Mouse (Mus musculus) retina, postnatal 7 days (tissue): ENCODE results near the gene Nudt9.
"Not testable (repeated sequence)": the region's sequence is repeated elsewhere in the genome, so short reads cannot be mapped to it uniquely, and the experiment has no call there.

Experiments
- DNase-seq: peaks from one replicate; pipeline ENCODE4 v3.0.0-alpha.2; 2012; ENCODE audit warnings: low read depth, low spot score

The Nudt9 gene

DNA sequence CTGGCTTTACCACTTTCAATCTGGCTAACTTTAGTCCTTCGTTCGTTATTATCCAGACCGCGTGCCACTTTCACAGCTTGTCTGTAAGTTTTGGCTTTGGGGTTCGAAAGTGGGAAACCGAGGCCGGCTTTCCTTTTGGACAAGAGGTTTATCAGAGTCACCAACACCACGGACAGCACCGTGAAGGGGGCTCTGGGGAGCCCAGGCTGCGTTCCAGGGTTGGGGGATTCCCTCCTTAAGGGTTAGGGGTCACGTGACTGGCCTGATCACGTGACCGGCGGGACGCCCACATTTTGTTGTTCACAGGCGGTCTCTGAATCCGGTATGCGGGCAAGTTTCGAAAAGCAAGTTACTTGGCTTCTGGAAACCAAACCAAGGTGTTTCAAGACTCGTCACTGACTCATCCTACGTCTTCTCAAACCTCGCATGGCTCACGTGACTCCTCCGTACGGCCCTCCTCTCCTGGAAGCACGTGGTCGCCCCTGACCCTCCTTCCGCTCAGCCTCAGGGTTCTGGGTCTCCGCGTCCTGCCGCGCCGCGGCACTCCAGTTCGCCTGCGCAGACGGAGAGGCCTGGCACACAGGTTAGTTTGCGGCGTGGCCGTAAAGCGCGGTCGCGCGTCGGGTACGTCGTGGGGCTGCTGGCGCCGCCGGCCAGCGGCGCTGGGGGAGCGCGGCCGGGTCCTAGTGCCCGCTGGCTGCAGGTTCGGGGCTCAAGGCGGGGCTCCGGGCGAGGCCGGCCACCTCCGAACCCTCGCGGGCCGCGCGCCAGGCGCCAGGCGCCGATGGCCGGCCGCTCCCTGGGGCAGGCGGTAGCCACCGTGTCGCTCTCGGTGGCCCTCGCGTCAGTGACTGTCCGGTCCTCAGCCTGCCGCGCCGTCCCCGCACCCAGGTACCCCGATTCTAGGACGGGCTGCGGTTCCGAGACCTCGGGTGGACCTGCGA lies at the start of gene Nudt9:
Gene Nudt9 (plus strand): TSS at position 51 of the 944 bp plus-strand sequence.
- DNase-seq = peak; percentile 94

DNA sequence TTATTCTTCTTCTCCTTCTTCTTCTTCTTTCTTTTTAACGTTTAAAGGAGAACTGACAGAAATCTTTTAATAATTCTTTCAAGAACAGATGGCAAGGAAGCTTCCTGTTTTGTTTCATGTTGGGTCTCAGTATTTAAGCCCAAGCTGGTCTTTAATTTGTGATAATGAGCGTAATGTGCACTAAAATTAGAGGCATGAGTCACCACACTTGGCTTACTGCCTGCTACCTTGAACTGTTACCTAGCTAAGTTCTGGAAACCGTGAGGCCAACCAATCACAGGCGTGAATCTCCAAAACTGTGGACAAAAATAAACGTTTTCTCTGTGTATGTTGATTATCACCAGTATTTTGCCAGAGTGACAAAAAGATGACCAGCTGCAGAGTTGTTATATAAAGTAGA lies 47.4 kb upstream of the Nudt9 start:
- no peak for DNase-seq

DNA sequence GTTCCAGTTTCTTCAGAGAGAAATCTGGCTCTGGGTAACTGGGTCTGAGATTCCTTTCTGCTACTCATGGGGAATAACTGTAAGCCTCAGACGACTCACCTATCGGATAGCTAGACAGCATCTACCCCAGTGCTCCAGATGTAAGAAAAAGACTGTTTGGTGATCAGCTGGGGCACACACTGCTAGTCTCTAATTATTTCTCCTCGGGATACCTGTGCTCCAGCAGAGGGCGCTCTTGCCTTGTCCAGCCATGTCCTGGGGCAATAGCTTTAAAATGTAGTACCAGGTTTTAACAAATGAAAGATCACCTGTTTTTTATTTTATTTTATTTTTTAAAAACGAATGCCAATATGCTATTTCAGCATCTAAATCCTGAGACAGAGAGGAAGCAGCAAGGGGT lies 46.4 kb upstream of the Nudt9 start:
- DNase-seq = peak; percentile 61

DNA sequence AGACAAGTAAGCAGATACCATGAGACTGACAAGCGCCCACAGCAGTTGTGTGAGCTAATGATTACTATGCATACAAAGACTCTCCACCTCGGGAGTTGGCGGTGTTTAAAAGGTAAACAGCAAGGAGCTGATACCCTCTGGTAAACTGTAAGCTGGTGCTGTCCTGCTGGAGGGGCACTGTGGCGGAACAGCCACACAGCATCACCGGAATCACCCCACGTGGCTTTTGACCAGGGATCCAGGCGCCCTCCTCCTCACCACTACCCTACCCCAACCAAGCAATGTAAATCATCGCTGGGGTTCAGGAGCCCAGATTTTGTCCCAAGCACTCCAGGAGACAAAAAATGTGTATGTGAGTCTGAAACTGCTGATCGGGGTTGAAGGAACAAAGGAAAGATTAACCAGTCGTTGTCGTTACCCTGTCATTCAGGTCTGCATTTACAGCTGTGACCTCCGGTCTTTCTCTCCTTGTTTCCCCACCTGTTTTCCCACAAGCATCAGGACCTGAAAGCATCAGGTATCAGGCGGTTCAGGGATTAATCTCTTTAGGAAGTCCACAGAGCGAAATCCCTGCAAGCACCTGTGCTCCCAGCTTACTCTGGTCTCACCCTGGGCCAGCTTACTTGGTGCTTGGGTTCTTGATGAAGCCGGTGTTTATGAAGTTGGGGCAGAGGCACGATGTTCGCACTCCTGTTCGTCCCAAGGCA lies 43.4 kb upstream of the Nudt9 start:
- DNase-seq = no peak

DNA sequence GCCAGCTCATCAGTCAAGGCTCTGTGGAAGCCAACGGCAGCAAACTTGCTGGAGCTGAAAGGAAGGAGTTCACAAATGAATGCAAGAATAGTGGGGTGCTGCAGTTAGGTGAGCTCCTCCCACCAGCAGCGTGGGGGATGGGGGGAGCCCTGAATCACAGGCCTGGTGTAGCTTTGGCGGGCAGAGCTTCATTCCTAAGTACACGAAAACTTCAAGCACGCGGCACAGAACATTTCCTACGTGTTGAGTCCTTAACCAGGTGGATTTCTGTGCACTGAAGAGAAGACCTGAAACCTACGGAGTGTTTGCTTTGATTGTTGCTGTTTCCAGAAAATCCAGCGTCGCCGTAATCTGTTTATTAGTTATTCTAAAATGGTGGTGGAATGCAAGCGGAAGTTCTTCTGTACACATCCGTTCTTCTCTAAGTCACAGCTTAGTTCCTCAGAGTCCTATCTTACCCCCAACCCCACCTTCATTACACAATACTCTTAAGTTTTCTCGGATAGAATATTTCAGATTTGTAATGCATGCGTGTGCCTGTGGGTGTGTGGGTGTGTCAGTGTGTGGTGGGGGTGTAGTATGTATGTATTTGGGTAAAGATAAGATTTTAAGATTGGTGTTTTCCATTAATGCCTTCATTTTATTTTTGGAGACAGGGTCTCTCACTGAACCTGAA lies 42.7 kb upstream of the Nudt9 start:
- DNase-seq = no peak

DNA sequence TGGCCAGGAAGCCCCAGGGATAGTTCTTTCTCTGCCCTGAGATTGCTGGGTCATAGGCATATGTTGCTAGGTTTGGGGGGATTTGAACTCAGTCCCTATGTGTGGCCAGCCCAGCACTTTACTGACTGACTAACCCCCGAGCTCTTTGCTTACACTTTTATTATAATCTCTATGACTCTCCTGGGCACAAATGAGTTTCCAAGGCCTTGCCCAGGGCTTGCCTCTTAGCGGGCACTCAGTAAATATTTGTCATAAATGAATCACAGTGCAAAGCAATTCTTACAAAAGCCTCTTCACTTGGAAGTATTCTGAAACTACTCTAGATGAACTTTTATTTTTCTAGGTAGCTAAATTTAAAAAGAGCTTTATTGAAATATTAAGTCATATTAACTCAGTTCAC lies 42.2 kb upstream of the Nudt9 start:
- no peak for DNase-seq

DNA sequence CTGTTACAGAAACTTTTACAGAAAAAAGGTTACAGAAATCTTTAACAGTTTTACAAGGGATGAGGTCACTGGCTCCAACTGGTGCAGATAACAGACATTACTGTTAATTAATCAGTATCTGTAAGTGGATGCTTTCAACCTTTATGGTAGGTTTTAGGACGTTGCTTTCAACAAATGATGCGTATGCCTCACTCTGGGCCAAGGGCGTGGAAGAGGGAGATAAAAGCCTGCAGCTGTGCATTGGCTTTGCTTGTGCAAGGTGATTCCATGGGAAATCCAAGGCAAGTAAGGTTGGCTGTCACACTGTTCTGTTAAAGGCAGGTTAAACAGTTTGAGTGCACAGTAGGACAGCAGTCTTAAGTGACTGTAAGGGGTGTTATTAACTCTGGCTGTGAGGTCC lies 39.3 kb upstream of the Nudt9 start:
- DNase-seq = no peak

DNA sequence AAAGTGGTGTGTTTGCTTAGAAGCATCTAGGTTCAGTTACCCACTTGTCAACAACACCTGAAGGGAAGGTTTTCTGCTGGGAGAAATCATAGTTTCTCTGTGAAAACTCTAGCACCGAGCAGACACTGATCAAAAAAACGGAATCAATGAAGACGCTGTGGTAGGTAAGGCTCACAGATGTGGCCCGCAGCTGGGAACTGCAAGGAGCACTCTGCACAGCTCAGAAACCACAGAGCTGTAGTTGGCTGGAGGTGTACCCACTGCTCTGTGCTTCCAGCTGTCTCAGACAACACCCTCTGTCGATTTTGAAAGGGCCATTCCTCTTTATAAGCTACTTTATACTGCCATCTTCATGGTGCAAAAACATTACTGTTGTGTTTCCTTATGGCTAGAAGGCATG lies 38.3 kb upstream of the Nudt9 start:
- no peak for DNase-seq

DNA sequence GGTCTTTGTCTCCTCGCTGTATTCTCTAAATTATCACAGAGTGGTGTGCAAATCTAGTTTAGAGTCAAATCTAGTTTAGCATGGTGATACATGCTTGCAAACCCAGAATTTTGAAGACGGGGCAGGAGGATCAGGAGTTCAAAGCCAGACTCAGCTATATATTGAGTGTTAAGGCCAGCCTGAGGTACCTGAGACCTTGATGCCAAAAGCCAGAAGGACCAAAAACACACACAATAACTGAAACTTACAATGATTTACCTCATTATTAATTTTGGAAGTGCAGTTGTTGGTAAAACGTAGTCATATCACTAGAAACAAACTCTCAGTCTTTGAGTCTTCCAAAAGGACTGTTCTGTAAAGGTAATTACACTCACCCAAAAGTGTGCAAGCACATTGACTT lies 36.7 kb upstream of the Nudt9 start:
- no peak for DNase-seq

DNA sequence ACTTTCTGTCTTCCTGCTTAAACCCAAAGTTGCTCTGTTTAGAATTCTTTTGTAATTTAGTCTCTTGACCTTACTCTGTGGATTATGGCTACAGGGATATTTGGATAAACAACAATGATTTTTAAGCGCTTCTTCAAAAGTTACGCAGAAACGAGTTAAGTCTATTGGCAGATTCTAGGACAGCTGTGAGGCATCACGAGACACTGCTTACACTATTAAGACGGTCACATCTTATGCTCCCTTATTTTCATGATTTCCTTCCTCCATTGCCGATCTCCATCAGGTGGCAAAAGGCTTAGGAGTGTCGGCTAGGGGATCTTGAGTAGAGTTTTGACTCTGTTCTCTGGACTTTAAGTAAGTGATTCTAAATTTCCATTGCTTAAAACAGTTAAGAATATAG lies 35.8 kb upstream of the Nudt9 start:
- no peak for DNase-seq

DNA sequence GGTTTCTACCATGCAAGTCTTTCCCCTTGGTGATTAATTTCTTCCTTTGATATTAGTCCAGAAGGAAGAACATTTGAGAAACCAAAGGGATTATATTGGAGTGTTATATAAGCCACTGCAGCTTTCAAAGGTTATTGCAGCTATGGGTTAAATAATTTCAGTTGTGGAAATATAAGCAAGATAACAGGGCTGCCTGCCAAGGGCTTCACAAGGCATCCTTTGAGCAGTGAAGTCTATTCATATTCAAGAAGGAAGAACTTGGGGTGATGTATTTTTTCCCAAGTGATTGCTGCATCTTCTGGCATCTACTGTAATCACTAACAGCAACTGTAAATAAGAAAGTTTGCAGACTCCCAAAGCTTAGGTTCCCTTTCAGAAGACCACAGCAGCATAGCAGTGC lies 34.7 kb upstream of the Nudt9 start:
- no peak for DNase-seq

DNA sequence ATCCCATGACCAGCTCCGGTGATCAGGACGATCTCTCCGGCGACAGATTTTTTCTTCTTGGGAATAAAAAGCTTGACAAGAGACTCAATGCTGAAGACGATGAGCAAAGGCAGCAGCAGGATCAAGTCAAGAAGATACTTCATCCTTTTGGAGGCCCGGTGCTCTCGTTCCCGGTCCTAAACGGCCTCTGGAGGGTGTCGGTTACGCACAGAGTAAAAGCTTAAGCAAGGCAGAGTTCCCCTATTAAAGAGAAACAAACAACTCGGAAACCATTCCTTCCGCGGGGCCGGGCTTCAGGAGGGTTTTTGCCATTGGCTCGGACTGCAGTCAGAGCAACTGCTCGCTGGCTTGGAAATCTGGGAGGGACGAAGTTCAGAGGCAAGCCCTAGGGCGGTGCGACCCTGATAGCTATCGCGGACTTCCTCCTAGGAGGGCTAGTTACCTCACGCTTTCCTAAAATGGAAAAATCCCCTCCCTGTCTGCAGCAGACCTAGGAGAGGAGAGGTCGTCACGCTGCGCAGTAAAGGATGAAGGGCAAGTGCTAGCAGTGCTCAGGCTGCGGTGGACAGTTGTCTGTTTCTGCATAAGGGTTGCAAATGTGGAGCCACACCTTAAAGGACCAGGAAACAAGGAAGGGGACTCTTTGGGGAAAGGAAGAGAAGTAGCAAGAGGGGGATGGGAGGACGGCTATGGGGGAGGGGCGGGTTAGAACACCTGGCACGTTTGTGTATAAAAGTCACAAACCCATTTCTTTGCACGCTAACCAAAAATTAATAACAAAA lies 24.3 kb upstream of the Nudt9 start, which contains the start of gene Hsd17b11:
Gene Hsd17b11 (minus strand): TSS at position 323 of the 782 bp plus-strand sequence.
- no peak for DNase-seq

DNA sequence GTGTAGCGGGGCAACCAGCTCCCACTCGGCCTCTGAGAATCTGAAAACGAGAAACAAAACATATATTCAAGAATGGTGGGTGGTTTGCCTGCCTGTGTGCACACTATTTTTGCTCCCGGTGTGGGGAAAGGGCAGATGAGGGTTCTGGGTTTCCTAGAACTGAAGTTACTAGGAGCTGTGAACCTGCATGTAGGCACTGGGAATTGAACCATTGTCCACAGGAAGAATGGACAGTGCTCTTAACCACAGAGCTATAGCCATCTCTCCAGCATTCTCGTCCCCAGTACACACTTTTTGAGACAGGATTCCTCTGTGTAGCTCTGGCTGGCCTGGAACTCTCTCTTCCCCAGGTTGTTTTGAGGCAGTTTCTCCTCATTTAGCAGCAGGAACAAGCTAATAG lies 23.5 kb upstream of the Nudt9 start:
- no peak for DNase-seq

DNA sequence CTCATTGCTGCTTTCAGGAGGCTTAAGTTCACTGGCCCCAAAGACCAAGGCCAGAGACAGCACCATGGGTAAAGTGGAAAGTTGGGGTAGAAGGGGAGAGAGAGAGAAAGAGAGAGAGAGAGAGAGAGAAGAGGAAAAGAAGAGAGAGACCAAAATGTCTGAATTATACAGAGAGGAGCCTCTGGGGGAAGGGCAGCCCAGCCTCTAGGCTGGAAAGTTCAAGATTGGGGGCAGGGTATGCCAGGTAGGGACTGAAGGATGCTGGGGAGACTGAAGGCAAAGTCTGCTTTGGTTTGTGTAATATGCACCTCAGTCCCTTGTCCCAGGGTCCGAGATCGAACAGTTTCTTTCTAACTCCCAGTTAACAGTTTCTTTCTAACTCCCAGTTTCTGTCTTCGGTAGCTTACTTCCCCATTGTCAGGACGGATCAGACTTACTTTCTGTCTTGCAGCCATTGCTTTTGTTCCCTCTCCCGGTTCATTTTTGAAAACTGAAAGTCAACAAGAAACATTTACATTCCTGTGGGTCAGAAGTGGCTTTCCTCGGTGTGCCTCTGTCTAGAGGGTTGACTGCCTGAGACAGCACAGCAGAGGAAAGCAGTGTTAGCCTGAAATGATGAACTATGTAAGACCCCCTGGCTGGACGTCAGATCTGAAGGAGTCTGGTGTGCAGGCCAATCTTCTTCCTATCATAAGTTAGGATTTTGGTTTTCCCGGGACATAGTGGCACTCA lies 22.7 kb upstream of the Nudt9 start:
- no peak for DNase-seq

DNA sequence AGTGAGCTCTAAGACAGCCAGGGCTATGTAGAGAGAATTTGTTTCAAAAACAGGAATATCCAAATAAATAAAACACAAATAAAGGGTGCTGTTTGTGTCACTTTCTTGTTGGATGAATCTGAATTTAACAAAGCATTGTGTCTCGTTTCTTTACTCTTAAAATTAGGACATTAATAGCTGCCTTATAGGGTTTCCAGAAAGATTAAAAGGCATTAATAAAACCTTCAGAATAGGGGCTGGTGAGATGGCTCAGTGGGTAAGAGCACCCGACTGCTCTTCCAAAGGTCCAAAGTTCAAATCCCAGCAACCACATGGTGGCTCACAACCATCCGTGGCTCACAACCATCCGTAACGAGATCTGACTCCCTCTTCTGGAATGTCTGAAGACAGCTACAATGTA lies 21.9 kb upstream of the Nudt9 start:
- not testable (repeated sequence) for DNase-seq

DNA sequence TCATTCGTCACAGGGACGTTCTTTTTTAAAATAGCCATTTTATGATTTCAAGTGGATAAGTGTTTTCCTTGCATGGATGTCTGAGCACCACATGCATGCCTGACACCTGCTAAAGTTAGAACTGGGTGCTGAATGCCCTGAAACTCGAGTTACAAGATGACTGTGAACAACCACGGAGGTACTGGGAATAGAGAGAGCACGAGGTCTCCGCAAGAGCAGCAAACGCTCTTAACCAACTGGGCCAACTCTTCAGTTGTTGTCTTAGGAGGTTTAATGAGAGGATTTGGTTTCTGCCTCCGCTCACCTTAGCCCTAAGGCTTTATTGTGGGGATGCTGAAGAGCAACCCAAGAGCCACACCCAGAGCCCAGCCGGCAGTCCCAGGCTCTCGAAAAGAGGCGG lies 21.3 kb upstream of the Nudt9 start:
- DNase-seq = no peak

DNA sequence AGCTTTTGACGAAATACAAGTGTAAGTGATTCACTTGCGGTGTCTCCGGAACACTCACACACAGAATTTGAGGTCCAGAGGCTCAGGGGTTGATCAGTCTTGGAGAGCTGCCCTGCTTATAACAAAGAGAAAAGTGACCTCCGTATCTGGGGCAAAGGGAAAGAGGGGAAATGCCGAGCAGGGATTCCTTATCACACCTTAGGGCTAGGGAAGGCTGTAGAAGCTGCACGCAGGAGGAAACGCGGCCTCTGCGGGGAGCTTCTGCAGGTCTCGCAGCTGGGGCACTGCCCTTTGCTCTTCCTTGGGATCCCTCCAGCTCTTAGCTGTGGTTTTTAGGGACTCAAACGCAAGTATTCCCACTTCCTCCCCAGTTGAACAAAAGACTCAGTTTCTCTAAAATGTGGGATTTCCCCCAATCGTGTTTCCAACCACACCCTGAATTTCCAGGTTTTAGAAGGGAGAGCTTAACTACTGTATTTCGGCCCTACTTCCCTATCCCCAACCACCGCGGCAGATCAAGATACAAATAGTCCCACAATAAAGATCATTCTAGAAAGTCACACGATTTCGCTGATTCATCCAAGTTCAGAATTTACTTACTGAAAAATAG lies 20.8 kb upstream of the Nudt9 start:
- no peak for DNase-seq

DNA sequence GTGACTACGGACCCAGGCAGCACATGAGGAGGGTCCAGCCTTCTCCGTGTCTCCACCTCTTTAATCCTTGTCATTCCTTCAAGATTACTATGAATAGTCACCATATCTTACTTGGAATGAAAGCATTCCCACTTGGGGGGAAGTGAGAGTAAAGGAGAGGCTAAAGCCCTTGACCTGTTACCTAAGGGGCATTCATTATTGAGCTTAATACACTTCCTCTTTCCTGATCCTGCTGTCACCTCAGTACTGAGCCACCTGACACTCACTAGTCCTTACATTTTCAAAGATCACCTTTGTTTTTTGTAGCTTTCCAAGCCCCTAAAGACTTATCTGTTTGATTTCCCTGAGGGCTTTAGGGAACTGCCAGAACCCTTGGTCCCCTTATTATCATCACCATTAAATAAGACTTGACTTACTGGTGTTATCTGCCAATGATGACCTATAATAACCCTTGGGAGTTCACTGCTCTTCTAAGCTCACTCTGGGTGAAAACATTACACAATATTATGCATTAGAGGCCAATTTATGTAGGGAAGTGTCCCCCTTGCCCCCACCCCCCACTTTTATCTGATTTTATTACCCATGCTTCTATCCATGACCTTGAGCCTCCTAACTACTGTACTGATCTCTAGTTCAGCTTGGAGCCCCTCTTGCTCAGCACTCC lies 13.5 kb upstream of the Nudt9 start:
- no peak for DNase-seq

DNA sequence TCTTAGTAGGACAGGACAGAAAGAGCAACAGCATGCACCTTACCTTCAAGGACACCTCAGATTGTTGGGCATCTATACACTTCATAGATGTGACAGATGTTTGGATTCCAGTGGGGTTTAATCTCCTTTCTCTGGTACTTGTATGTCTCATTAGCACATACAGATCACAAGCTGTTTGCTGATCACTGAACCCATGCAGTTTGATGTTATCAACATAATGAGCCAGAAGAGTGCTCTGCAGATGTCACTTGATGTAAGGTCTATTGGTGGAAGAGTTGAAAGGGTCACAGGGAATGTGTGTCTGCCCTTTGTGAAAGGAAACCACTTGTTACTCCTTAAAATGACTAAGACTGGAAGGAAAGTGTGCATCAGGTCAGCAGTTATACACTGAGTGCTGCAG lies 11.0 kb upstream of the Nudt9 start:
- DNase-seq = no peak

DNA sequence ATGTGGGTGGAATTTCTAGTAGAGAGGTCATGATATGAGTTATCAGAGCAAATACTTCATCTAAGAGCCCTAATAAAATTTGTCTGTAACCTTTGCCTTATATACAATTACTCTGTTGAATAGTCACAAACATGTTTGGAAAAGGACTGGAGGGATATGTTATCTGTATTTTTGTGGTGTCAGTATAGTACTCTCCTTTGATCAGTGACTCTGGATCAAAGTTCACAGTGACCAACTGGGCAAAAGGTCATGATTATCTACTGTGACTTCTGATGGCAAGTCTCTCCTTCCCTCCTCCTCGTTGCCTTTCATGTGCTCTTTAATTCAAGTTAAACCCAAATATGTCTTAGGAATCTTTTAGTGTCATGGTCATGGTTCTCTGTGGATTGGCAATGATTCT lies 10.3 kb upstream of the Nudt9 start:
- DNase-seq = no peak
